Mouse (Mus musculus) adrenal gland, adult 8-10 months (tissue): ENCODE results near the gene Bptf. TPM values are rescaled to one million over a fixed set of nuclear protein-coding genes. Genes with fewer than 3 reads are reported as not detected.
"Not testable (repeated sequence)": the region's sequence is repeated elsewhere in the genome, so short reads cannot be mapped to it uniquely, and the experiment has no call there.

Experiments used
- DNase-seq: peaks from one replicate; pipeline ENCODE4 v3.0.0; 2022
- total RNA-seq, 4 experiments: library from RNA; stranded (reverse); gene quantifications; 2 replicates each; pipeline ENCODE4 v1.2.4; 2022

The Bptf gene
- total RNA-seq, 4 experiments from 2014 or later = 40.0 to 68.4 (median 51.1) TPM

GRCm38 (mm10) chr11:107016893-107017292 is 115.0 kb downstream of the Bptf start:
- DNase-seq = no peak

DNA sequence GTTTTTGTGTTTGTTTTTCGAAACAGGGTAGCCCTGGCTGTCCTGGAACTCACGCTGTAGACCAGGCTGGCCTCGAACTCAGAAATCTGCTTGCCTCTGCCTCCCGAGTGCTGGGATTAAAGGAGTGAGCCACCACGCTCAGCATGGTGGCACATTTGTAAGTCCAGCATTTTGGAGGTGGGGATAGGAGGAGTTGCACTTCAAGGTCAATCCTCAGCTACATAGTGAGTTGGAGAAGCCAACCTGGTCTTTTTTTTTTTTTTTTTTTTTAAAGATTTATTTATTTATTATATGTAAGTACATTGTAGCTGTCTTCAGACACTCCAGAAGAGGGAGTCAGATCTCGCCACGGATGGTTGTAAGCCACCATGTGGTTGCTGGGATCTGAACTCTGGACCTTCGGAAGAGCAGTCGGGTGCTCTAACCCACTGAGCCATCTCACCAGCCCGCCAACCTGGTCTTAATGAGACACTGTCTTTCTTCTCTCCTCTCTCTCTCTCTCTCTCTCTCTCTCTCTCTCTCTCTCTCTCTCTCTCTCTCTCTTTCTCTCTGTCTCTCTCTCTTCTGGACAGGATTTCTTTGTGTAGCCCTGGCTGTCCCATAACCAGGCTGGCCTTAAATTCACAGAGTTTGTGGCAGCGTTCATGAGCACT is 116.3 kb downstream of the Bptf start:
- DNase-seq = not testable (repeated sequence)

GRCm38 (mm10) chr11:107014597-107015309 is 117.2 kb downstream of the Bptf start:
- no peak for DNase-seq

- DNase-seq = no peak
Observed at GRCm38 (mm10) chr11:107014020-107014585, 117.8 kb downstream of the Bptf start.

DNA sequence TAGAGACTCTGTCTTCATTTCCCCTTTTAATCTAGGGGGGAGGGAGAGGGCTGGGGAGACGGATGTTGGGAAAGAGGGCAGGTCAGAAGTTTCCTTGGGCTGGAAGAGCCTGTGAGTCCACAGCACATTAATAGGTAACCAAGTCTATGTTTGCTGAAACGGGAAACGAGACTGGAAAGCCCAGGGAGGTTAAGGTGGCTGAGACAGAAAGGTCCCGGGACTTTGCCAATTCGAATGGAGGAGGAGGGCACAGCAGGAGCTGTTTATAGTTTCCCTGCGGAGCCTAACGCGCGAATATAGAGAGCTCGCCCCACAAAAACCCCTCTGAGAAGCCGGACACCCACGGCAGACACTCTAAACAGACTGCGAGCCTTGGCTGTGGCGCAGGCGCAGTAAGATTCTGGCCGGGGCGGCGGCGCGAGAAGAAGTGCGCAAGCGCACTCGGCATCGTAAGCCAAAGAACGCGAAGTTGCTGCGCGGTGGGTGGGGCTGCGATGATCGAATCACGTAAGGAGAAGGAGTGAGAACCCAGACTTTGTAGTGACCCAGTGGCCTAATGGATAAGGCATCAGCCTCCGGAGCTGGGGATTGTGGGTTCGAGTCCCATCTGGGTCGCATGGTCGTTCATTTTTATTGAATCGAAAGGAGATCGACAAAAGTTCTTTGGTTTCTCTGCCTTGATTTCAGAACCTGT is 119.5 kb downstream of the Bptf start:
- DNase-seq = peak; percentile 98

DNA sequence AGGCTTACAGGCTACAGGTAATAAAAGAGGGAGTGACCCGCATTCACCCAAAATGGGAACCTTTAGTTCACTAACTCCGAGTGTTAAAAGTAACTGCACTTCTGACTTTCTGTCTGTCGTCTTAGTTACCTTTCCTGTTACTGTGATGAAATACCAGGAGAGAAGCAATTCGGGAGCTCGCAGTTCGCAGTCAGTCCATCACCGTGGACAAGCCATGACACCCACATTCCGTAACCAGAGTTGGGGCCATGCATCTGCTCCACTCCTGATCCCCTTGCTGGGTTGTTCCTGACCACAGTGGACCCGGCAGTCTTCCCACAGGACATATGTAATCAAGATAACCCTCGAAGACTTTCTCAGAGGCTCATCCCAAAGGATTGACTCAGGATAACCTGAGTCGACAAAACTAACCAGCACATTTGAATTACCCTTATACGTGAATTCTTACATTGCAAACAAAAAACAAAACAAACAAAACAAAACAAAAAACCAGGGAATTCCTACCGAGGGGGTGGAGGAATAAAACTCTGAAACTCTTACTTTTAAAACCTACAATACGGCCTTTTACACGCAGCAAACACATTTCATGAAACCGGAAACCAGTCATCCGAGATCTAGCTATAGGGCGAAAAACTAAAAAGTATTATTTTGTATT is 120.1 kb downstream of the Bptf start:
- DNase-seq = no peak

DNA sequence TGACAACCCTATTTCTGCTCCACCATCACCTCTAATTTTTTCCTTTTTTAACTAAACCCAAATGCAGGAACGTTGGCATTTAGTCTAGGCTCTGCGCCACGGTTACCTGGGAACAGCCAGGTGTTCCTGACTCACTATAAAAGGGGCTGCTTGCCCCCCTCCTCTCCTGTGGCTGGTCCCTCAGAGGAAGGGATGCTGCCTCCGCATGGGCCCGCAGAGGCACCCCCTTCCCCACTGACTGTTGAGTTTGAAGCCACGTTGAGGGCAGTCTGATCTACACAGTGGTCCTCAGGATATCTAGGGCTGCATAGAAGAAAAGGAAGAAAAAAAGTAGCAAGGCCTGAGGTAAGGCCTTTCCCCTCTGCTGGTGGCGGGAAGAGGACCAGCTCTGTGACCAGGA is 120.8 kb downstream of the Bptf start:
- DNase-seq = no peak

DNA sequence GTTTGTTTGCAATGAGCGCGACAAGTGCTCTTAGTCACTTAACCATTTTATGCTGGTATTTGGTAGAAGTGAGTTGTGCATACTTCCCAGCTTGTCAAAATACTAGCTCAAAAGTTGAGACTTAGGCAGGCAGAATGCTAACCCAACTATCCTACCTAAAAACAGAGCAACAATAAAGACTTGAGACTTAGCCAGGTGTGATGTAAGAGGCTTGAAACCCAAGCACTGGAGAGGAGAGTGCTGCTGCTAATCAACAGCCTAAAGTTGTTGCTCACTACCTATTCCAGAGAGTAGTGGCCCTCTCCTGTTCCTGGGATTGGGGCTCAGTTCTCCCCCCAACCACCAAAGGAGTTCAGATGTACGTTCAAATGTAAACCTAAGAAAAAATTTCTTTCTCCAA is 121.5 kb downstream of the Bptf start:
- DNase-seq = no peak

- no peak for DNase-seq
Observed at GRCm38 (mm10) chr11:107005538-107005937, 126.4 kb downstream of the Bptf start.

DNA sequence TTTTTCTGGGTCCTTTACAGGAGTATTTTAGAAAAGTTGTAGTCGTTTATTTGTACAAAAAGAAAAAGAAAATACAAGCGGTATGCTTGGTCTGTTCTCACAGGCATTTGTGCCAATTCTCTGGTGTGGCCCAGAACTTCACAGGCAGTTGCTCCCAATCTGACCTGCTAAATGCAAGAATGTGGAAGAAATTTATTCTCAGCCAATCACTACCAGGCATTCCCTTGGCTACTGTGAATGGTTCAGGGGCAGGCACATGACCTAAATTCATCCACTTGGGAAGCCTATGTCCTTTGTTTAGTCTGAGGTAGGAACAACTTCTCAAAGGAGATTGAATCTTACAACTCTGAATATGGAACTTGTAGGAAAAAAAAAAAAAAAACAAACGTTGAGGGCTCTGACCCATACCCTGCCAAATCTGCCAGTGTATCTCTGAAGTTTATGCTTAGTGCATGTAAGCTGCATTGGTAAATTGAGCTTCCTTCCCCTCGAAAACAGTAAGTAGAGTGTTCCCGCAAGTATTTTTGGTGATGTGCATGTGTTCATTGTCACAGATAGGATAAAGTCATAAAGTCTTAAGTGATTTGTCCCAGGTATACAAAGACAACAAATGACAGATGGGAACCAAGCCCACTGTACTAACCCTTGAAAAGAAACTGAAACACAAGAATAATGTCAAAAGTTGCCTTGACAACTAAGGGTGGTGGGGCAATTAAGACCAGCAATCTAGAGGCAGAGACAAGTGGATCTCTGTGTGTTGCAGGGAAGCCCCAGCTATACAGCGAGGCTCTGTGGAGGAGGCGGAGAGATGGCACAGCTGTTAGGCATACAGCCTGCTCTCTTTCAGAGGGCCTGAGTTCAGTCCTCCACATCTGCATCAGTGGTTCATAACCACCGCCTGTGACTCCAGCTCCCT is 129.9 kb downstream of the Bptf start:
- DNase-seq = no peak

DNA sequence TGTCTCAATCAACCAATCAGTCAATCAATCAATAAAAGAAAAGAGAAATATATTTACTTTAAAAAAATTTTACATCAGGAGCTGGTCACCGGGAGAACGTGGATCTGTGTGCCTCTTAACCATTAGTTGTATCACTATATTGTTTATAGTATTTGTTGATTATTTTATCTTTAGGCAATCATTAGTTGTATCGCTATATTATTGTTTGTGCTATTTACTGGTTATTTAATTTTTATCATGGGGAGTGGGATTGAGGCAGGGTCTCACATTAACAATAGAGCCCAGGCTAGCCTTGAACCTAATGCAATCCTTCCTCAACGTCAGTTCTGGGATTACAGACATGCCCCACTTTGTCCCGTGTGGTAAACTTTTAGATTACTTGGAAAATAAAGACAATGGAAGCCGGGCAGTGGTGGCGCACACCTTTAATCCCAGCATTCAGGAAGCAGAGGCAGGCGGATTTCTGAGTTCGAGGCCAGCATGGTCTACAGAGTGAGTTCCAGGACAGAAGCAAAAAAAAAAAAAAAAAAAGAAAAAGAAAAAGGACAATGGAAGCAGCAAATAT is 131.9 kb downstream of the Bptf start:
- DNase-seq = no peak

- peak; percentile 86 for DNase-seq
Observed at GRCm38 (mm10) chr11:106999151-106999948, 132.6 kb downstream of the Bptf start, which contains the start of gene Kpna2. TSS of gene Kpna2 (minus strand) at chr11:106999541.

DNA sequence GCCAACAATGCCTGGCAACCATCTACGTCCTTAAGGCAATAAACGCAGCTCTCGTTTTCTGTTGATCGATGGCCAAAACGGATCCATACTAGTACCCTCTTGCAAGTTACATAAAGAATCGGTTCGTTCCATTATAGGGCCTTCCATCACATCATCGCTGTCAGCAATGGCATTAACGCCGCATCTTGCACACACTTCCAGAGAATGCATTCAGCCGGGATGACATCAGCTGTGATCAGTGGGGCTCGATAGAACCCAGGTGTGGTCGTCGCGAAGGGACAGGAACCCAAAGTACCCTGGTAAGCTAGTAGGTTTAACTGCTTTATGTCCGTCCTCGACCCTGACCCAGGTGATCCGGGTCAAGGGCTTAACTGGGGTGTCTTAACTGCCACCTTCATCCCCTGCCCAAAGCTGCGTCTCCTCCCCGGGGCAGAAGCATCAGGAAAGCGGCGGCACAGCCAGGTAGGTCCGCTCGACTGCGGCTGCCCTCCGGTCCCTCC is 133.2 kb downstream of the Bptf start:
- DNase-seq = no peak

DNA sequence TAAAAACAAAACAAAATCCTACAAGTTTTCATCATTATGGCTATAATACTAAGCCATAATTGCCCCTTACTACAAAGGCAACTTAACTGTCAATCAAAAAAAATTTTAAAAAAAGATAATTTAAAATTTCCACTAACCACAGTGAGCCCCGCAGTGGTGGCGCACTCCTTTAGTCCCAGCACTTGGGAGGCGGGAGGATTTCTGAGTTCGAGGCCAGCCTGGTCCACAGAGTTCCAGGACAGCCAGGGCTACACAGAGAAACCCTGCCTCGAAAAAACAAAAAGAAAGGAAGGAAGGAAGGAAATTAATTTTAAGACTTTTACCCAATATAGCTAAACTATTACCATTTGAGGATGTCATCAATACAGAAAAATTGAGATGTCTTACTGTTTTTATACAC is 134.0 kb downstream of the Bptf start:
- no peak for DNase-seq

DNA sequence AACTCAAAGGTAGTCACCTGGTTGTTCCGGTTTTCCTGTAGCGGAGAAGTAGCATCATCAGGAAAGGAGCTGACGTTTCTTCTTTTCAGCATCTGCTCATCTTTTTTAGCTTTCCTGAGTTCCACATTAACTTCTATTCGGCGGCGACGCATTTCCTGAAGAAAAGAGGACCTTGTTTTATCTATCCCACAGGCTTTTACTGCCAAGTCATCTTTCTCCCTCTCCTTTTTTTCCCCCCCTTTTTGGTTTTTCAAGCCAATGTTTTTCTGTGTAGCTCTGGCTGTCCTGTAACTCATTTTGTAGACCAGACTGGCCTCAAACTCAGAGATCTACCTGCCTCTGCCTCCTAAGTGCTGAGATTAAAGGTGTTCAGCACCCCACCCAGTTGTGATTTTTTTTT is 135.4 kb downstream of the Bptf start:
- not testable (repeated sequence) for DNase-seq

DNA sequence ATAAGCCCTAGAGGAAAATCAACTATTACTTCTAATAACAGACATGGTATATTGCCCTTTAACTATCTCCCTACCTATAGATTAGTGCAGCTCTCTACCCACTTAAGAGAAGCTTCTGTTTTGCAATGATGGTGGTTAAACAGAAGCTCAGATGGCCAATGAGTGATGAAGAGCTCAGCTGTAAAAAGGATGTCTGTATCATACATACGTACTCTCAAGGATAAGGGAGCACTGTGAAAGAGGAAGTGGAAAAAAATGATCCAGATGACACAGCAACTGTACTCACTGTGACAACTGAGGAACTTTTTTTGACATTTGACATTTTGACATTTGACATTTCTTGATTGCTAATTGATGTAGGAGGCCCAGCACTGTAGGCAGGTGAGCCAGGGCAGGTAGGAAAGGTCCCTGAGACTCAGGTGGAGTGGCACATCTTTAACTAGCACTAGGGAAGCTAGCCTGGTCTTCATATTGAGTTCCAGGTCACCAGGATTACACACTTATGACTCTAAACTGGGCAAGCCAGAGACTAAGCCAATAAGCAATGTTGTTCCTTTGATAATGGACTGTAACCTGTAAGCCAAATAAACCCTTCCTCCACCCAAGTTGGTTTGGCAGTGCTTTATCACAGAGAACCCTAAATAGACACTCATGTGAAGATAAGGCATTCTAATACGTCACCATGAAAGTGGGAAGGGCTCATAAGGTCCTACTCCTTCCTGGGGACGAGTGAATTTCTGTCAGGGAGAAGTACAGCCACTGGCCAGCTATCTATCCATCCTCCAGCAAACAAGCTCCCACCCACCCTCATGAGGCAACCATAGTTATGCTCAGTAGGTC is 137.5 kb downstream of the Bptf start:
- DNase-seq = no peak

GRCm38 (mm10) chr11:106987384-106987783 is 144.5 kb downstream of the Bptf start:
- no peak for DNase-seq

DNA sequence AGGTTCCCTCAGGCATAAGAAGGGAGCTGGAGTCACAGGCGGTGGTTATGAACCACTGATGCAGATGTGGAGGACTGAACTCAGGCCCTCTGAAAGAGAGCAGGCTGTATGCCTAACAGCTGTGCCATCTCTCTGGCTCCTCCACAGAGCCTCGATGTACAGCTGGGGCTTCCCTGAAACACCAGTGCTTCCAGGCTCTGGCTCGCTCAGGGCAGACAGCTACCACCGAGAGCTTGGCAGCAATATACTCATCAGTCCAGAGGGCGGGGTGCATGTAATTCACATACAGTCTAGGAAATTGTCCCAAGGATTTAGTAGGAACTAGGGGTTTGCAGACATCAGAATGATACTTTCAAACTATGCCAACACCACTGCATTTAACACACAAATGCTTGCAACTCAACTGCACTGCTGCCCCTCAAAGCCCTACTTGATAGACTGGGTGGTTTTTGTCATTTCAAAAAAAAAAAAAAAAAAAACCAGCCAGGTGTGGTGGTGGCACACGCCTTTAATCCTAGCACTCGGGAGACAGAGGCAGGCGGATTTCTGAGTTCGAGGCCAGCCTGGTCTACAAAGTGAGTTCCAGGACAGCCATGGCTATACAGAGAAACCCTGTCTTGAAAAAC is 145.8 kb downstream of the Bptf start:
- DNase-seq = not testable (repeated sequence)
